Mouse (Mus musculus): ENCODE measurements around the gene Fam193a. TPM values are rescaled to one million over a fixed set of nuclear protein-coding genes. Genes with fewer than 3 reads are reported as not detected.

Gene Fam193a
- polyA plus RNA-seq, 1 experiment from 2014 or later = 8.9 TPM

- no peaks in the 10 kb centered on the region for H3K27me3 ChIP-seq (replicated peaks; ENCODE audit: control insufficient read depth, insufficient read depth, low read length)
- H3K36me3 ChIP-seq (ENCODE audit: control insufficient read depth, insufficient read depth, low read length) = peaks cover 35% of the 10 kb centered on the region
- H3K9ac ChIP-seq (ENCODE audit: low read depth, low read length) = no peak overlapping the region
- no peak overlapping the region for H3K4me2 ChIP-seq
- ATAC-seq (replicated peaks; ENCODE audit: low FRiP score) (no peak), DNase-seq (ENCODE audit: low spot score) (no peak)
- WGBS = 94% methylated on average over 1 of the region's 1 CpGs
- H3K4me1 ChIP-seq (replicated peaks; ENCODE audit: control insufficient read depth, insufficient read depth, low read length) = no peaks in the 10 kb centered on the region
- no peaks in the 10 kb centered on the region for H3K9me3 ChIP-seq (ENCODE audit: control insufficient read depth, low read length)
- no peak overlapping the region for H3K4me3 ChIP-seq (ENCODE audit: low read depth, low read length)
- H3K27ac ChIP-seq (ENCODE audit: low read depth, low read length) = no peak overlapping the region
Measured at GRCm38 (mm10) chr5:34458994-34459393, 89.3 kb downstream of the Fam193a start.

GRCm38 (mm10) chr5:34461294-34461693 is 91.6 kb downstream of the Fam193a start:
- peaks cover 51% of the 10 kb centered on the region for H3K36me3 ChIP-seq (ENCODE audit: control insufficient read depth, insufficient read depth, low read length)
- no peak overlapping the region for H3K27ac ChIP-seq (ENCODE audit: low read depth, low read length)
- H3K4me3 ChIP-seq (ENCODE audit: low read depth, low read length) = no peak overlapping the region
- ATAC-seq (replicated peaks; ENCODE audit: low FRiP score) (no peak), DNase-seq (ENCODE audit: low spot score) (no peak)
- H3K9me3 ChIP-seq (ENCODE audit: control insufficient read depth, low read length) = no peaks in the 10 kb centered on the region
- no peak overlapping the region for H3K9ac ChIP-seq (ENCODE audit: low read depth, low read length)
- no peak overlapping the region for H3K4me2 ChIP-seq
- H3K27me3 ChIP-seq (replicated peaks; ENCODE audit: control insufficient read depth, insufficient read depth, low read length) = no peaks in the 10 kb centered on the region
- H3K4me1 ChIP-seq (replicated peaks; ENCODE audit: control insufficient read depth, insufficient read depth, low read length) = no peaks in the 10 kb centered on the region
- WGBS = 96% methylated on average over 4 of the region's 4 CpGs

GRCm38 (mm10) chr5:34461841-34462240 is 92.1 kb downstream of the Fam193a start:
- H3K4me2 ChIP-seq = no peak overlapping the region
- WGBS = 93% methylated on average over 6 of the region's 6 CpGs
- DNase-seq (ENCODE audit: low spot score) = no peak
- H3K4me1 ChIP-seq (replicated peaks; ENCODE audit: control insufficient read depth, insufficient read depth, low read length) = no peaks in the 10 kb centered on the region
- no peaks in the 10 kb centered on the region for H3K9me3 ChIP-seq (ENCODE audit: control insufficient read depth, low read length)
- no peak overlapping the region for H3K9ac ChIP-seq (ENCODE audit: low read depth, low read length)
- no peaks in the 10 kb centered on the region for H3K27me3 ChIP-seq (replicated peaks; ENCODE audit: control insufficient read depth, insufficient read depth, low read length)
- no peak for ATAC-seq (replicated peaks; ENCODE audit: low FRiP score)
- H3K27ac ChIP-seq (ENCODE audit: low read depth, low read length) = no peak overlapping the region
- H3K4me3 ChIP-seq (ENCODE audit: low read depth, low read length) = no peak overlapping the region
- H3K36me3 ChIP-seq (ENCODE audit: control insufficient read depth, insufficient read depth, low read length) = peaks cover 54% of the 10 kb centered on the region

GRCm38 (mm10) chr5:34466079-34466478 is 96.3 kb downstream of the Fam193a start:
- WGBS = 61% methylated on average over 1 of the region's 1 CpGs
- Histone ChIP-seq H3K27me3 (replicated peaks; ENCODE audit: control insufficient read depth, insufficient read depth, low read length) (no peaks in the 10 kb centered on the region), H3K36me3 (ENCODE audit: control insufficient read depth, insufficient read depth, low read length) (peaks cover 36% of the 10 kb centered on the region), H3K4me1 (replicated peaks; ENCODE audit: control insufficient read depth, insufficient read depth, low read length) (peaks cover 2% of the 10 kb centered on the region; the same call in 1 of the 2 replicates), H3K4me2 (no peak overlapping the region), H3K27ac (ENCODE audit: low read depth, low read length) (no peak overlapping the region), H3K9ac (ENCODE audit: low read depth, low read length) (no peak overlapping the region), H3K4me3 (ENCODE audit: low read depth, low read length) (no peak overlapping the region), H3K9me3 (ENCODE audit: control insufficient read depth, low read length) (no peaks in the 10 kb centered on the region)
- ATAC-seq (replicated peaks; ENCODE audit: low FRiP score) (no peak), DNase-seq (ENCODE audit: low spot score) (no peak)

GRCm38 (mm10) chr5:34466648-34467047 is 96.9 kb downstream of the Fam193a start:
- ATAC-seq (replicated peaks; ENCODE audit: low FRiP score) (no peak), DNase-seq (ENCODE audit: low spot score) (no peak)
- Histone ChIP-seq H3K4me2 (no peak overlapping the region), H3K36me3 (ENCODE audit: control insufficient read depth, insufficient read depth, low read length) (peaks cover 33% of the 10 kb centered on the region), H3K4me3 (ENCODE audit: low read depth, low read length) (no peak overlapping the region), H3K27me3 (replicated peaks; ENCODE audit: control insufficient read depth, insufficient read depth, low read length) (no peaks in the 10 kb centered on the region), H3K9me3 (ENCODE audit: control insufficient read depth, low read length) (no peaks in the 10 kb centered on the region), H3K27ac (ENCODE audit: low read depth, low read length) (no peak overlapping the region), H3K4me1 (replicated peaks; ENCODE audit: control insufficient read depth, insufficient read depth, low read length) (peaks cover 2% of the 10 kb centered on the region; the same call in 1 of the 2 replicates), H3K9ac (ENCODE audit: low read depth, low read length) (no peak overlapping the region)
- 94% methylated on average over 2 of the region's 2 CpGs for WGBS

- DNase-seq (ENCODE audit: low spot score) (no peak), ATAC-seq (replicated peaks; ENCODE audit: low FRiP score) (peak; percentile 98)
- Histone ChIP-seq H3K4me1 (replicated peaks; ENCODE audit: control insufficient read depth, insufficient read depth, low read length) (peaks cover 2% of the 10 kb centered on the region; the same call in 1 of the 2 replicates), H3K27me3 (replicated peaks; ENCODE audit: control insufficient read depth, insufficient read depth, low read length) (no peaks in the 10 kb centered on the region), H3K36me3 (ENCODE audit: control insufficient read depth, insufficient read depth, low read length) (peaks cover 28% of the 10 kb centered on the region), H3K4me3 (ENCODE audit: low read depth, low read length) (no peak overlapping the region), H3K27ac (ENCODE audit: low read depth, low read length) (peak overlapping the region; percentile 55), H3K4me2 (peak overlapping the region; percentile 31; the same call in 1 of the 2 replicates), H3K9me3 (ENCODE audit: control insufficient read depth, low read length) (no peaks in the 10 kb centered on the region), H3K9ac (ENCODE audit: low read depth, low read length) (no peak overlapping the region)
- WGBS = 56% methylated on average over 2 of the region's 2 CpGs
Measured at GRCm38 (mm10) chr5:34468039-34468775, 98.5 kb downstream of the Fam193a start.

- H3K4me1 ChIP-seq (replicated peaks; ENCODE audit: control insufficient read depth, insufficient read depth, low read length) = no peaks in the 10 kb centered on the region
- H3K27ac ChIP-seq (ENCODE audit: low read depth, low read length) = no peak overlapping the region
- DNase-seq (ENCODE audit: low spot score) = no peak
- H3K9ac ChIP-seq (ENCODE audit: low read depth, low read length) = no peak overlapping the region
- no peak for ATAC-seq (replicated peaks; ENCODE audit: low FRiP score)
- peaks cover 24% of the 10 kb centered on the region for H3K36me3 ChIP-seq (ENCODE audit: control insufficient read depth, insufficient read depth, low read length)
- no peak overlapping the region for H3K4me3 ChIP-seq (ENCODE audit: low read depth, low read length)
- WGBS = 70% methylated on average over 3 of the region's 3 CpGs
- H3K9me3 ChIP-seq (ENCODE audit: control insufficient read depth, low read length) = no peaks in the 10 kb centered on the region
- no peak overlapping the region for H3K4me2 ChIP-seq
- H3K27me3 ChIP-seq (replicated peaks; ENCODE audit: control insufficient read depth, insufficient read depth, low read length) = no peaks in the 10 kb centered on the region
Measured at GRCm38 (mm10) chr5:34480926-34481325, 111.2 kb downstream of the Fam193a start.

- H3K36me3 ChIP-seq (ENCODE audit: control insufficient read depth, insufficient read depth, low read length) = peaks cover 10% of the 10 kb centered on the region
- H3K9ac ChIP-seq (ENCODE audit: low read depth, low read length) = no peak overlapping the region
- H3K9me3 ChIP-seq (ENCODE audit: control insufficient read depth, low read length) = no peaks in the 10 kb centered on the region
- 89% methylated on average over 15 of the region's 15 CpGs for WGBS
- H3K27ac ChIP-seq (ENCODE audit: low read depth, low read length) = no peak overlapping the region
- no peak overlapping the region for H3K4me2 ChIP-seq
- ATAC-seq (replicated peaks; ENCODE audit: low FRiP score) (no peak), DNase-seq (ENCODE audit: low spot score) (no peak)
- no peaks in the 10 kb centered on the region for H3K27me3 ChIP-seq (replicated peaks; ENCODE audit: control insufficient read depth, insufficient read depth, low read length)
- no peak overlapping the region for H3K4me3 ChIP-seq (ENCODE audit: low read depth, low read length)
- no peaks in the 10 kb centered on the region for H3K4me1 ChIP-seq (replicated peaks; ENCODE audit: control insufficient read depth, insufficient read depth, low read length)
Measured at GRCm38 (mm10) chr5:34485731-34486130, 116.0 kb downstream of the Fam193a start.

Data from liver, embryonic 11.5 days (tissue).